In the genomic region with DNA sequence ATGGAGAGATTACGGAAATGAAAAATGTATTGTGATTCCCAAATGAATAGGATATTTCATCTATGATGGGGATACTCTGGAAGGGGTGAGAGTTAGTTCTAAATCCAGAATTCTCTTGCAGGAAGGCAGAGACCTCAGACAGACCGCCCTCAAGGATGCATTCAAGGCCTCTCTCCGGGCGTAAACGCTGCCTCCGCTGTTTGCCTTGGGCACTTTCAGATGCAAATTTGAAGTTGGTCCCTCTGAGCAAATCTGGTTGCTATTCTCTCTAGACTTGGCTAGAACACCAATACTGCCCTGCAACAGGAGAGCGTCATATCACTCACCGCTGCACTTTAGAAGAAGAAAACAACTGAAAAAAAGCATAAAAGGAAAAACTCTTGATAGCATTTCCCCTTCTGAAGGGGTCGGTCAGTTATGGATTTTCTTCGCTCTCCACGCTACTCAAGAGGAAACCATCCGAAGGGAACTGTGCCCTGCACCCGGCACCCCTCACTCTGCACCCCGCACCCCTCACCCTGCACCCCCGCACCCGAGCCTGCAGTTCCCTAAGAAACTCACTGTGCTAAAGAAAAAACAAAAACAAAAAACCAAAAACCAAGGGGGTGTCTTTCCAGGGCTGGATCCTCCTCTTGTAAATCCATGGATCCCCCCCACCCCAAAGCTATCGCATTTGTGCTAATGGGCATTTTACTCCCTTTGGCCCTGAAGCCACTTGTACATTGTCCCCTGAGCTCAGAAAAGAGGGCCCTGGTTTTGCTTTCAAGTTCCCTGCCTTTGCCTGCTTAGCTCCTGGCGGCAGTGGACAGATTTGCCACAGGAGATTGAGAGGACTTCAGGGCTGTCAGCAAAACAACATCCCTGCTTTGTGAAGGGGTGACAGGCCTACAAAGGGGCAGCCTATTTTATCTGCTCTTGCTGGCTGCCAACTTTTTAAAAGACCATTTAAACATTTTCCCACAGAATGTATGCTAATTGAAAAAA, we compare ENCODE assay signal across 11 mouse cellular contexts.
DNase-seq lines count a peak whose midpoint lies in the region; ATAC-seq lines count a peak whose summit lies in the region.
"Had no signal": no experiment of that assay in that cellular context is flagged by ENCODE, and none has a peak within 500 bp of the region (broad histone marks: within the 10 kb centered on the region; RNA-seq: fewer than 3 reads in every experiment).

No protein-coding gene starts in this region.

- WGBS in neural tube, embryonic 11.5 days: 16% methylated on average over 18 of the region's 18 CpGs
- 13% methylated on average over 18 of the region's 18 CpGs for WGBS in embryonic facial prominence, embryonic 10.5 days
- WGBS in hindbrain, embryonic 12.5 days: 10% methylated on average over 18 of the region's 18 CpGs
- 20% methylated on average over 18 of the region's 18 CpGs for WGBS in neural tube, embryonic 13.5 days
- whole genome bisulfite sequencing in liver, embryonic 11.5 days: 40% methylated on average over 18 of the region's 18 CpGs

- no peak overlapping the region for H3K9ac ChIP-seq in neural tube, embryonic 11.5 days (ENCODE audit: low read length)
- H3K9ac ChIP-seq in hindbrain, embryonic 12.5 days: no peak overlapping the region
- no peak overlapping the region for H3K9ac ChIP-seq in neural tube, embryonic 13.5 days
- H3K9ac ChIP-seq in liver, embryonic 11.5 days (ENCODE audit: low read depth, low read length): no peak overlapping the region

- H3K4me3 ChIP-seq in neural tube, embryonic 11.5 days (ENCODE audit: low read depth, low read length): no peak overlapping the region
- H3K4me3 ChIP-seq in embryonic facial prominence, embryonic 10.5 days: peak overlapping the region; percentile 13; the same call in 1 of the 2 replicates
- H3K4me3 ChIP-seq in hindbrain, embryonic 12.5 days: no peak overlapping the region
- H3K4me3 ChIP-seq in neural tube, embryonic 13.5 days: no peak overlapping the region
- H3K4me3 ChIP-seq in liver, embryonic 11.5 days (ENCODE audit: low read depth, low read length): no peak overlapping the region

- no peak for DNase-seq in neural tube, embryonic 11.5 days (ENCODE audit: low spot score)
- DNase-seq in neural tube, embryonic 10.5 days (ENCODE audit: extremely low spot score, low spot score): no peak
- DNase-seq in embryonic facial prominence, embryonic 10.5 days (ENCODE audit: low spot score): peak; percentile 24
- no peak for DNase-seq in liver, embryonic 11.5 days (ENCODE audit: low spot score)
- DNase-seq in kidney, adult 8-10 months: no peak
- DNase-seq: adrenal gland, postnatal 25 days; cerebellum, adult 2 months; kidney, postnatal 25 days; thymus, adult 2 months had no signal

- H3K27me3 ChIP-seq in neural tube, embryonic 11.5 days (ENCODE audit: control insufficient read depth, insufficient read depth, low read length): no peaks in the 10 kb centered on the region
- H3K27me3 ChIP-seq in embryonic facial prominence, embryonic 10.5 days (replicated peaks; ENCODE audit: low read depth, poor library complexity, severe bottlenecking): peaks cover 45% of the 10 kb centered on the region
- no peaks in the 10 kb centered on the region for H3K27me3 ChIP-seq in hindbrain, embryonic 12.5 days
- H3K27me3 ChIP-seq in neural tube, embryonic 13.5 days: no peaks in the 10 kb centered on the region
- peaks cover 3% of the 10 kb centered on the region for H3K27me3 ChIP-seq in liver, embryonic 11.5 days (replicated peaks; ENCODE audit: control insufficient read depth, insufficient read depth, low read length)

- H3K36me3 ChIP-seq in neural tube, embryonic 11.5 days (ENCODE audit: control insufficient read depth, insufficient read depth, low read length): no peaks in the 10 kb centered on the region
- H3K36me3 ChIP-seq in embryonic facial prominence, embryonic 10.5 days (replicated peaks): no peaks in the 10 kb centered on the region
- no peaks in the 10 kb centered on the region for H3K36me3 ChIP-seq in hindbrain, embryonic 12.5 days
- H3K36me3 ChIP-seq in neural tube, embryonic 13.5 days: no peaks in the 10 kb centered on the region
- no peaks in the 10 kb centered on the region for H3K36me3 ChIP-seq in liver, embryonic 11.5 days (ENCODE audit: control insufficient read depth, insufficient read depth, low read length)

- ATAC-seq in neural tube, embryonic 11.5 days (ENCODE audit: insufficient read depth, low FRiP score, low TSS enrichment): no peak
- peak; percentile 38; the same call in 1 of the 2 replicates for ATAC-seq in hindbrain, embryonic 12.5 days (ENCODE audit: low FRiP score)
- no peak for ATAC-seq in neural tube, embryonic 13.5 days (ENCODE audit: low read depth)
- no peak for ATAC-seq in liver, embryonic 11.5 days (replicated peaks; ENCODE audit: low FRiP score)

- H3K9me3 ChIP-seq in neural tube, embryonic 11.5 days (ENCODE audit: control insufficient read depth, low read length): no peaks in the 10 kb centered on the region
- no peaks in the 10 kb centered on the region for H3K9me3 ChIP-seq in embryonic facial prominence, embryonic 10.5 days
- no peaks in the 10 kb centered on the region for H3K9me3 ChIP-seq in hindbrain, embryonic 12.5 days (replicated peaks)
- H3K9me3 ChIP-seq in neural tube, embryonic 13.5 days: no peaks in the 10 kb centered on the region
- H3K9me3 ChIP-seq in liver, embryonic 11.5 days (ENCODE audit: control insufficient read depth, low read length): no peaks in the 10 kb centered on the region

- H3K27ac ChIP-seq in neural tube, embryonic 11.5 days (ENCODE audit: low read depth, low read length): no peak overlapping the region
- peak overlapping the region; percentile 51; the same call in 1 of the 2 replicates for H3K27ac ChIP-seq in embryonic facial prominence, embryonic 10.5 days (replicated peaks)
- no peak overlapping the region for H3K27ac ChIP-seq in hindbrain, embryonic 12.5 days
- no peak overlapping the region for H3K27ac ChIP-seq in neural tube, embryonic 13.5 days (replicated peaks)
- no peak overlapping the region for H3K27ac ChIP-seq in liver, embryonic 11.5 days (ENCODE audit: low read depth, low read length)

- H3K4me2 ChIP-seq in neural tube, embryonic 11.5 days (ENCODE audit: low read depth): peak overlapping the region; percentile 14; the same call in 1 of the 2 replicates
- peak overlapping the region; percentile 25; the same call in 1 of the 2 replicates for H3K4me2 ChIP-seq in hindbrain, embryonic 12.5 days (replicated peaks)
- peak overlapping the region; percentile 13; the same call in 1 of the 2 replicates for H3K4me2 ChIP-seq in neural tube, embryonic 13.5 days
- H3K4me2 ChIP-seq in liver, embryonic 11.5 days: no peak overlapping the region

- H3K4me1 ChIP-seq in neural tube, embryonic 11.5 days (ENCODE audit: control insufficient read depth, insufficient read depth, low read length): peaks cover 8% of the 10 kb centered on the region; the same call in 1 of the 2 replicates
- H3K4me1 ChIP-seq in embryonic facial prominence, embryonic 10.5 days: peaks cover 25% of the 10 kb centered on the region
- H3K4me1 ChIP-seq in hindbrain, embryonic 12.5 days: peaks cover 12% of the 10 kb centered on the region
- H3K4me1 ChIP-seq in neural tube, embryonic 13.5 days (replicated peaks): peaks cover 17% of the 10 kb centered on the region
- H3K4me1 ChIP-seq in liver, embryonic 11.5 days (replicated peaks; ENCODE audit: control insufficient read depth, insufficient read depth, low read length): no peaks in the 10 kb centered on the region
